Mouse (Mus musculus) heart, postnatal 0 days (tissue): Measurements from ENCODE around the gene Ambra1. TPM values are rescaled to one million over a fixed set of nuclear protein-coding genes. Genes with fewer than 3 reads are reported as not detected.

Experiments
- ATAC-seq: fragments of 200-750 bp; cut with Nextera tagmentation; 2 replicates; pipeline ENCODE4 v1.8.0; 2017; ENCODE audit warnings: low read depth, moderate number of reproducible peaks, moderate library complexity; ENCODE audit not compliant: insufficient read depth
- DNase-seq: peaks from one replicate; pipeline ENCODE4 v3.0.0-alpha.2; 2016; ENCODE audit warnings: low spot score
- H3K27ac ChIP-seq: fragments of 300-500 bp; sonication (generic); 2 replicates; pipeline ENCODE4 v1.5.1; 2014; ENCODE audit warnings: low read depth, mild to moderate bottlenecking
- H3K27me3 ChIP-seq: fragments of 300-500 bp; sonication (generic); 2 replicates; pipeline ENCODE4 v1.6.1; 2014; ENCODE audit warnings: low read length, mixed read lengths; ENCODE audit not compliant: control insufficient read depth, insufficient read depth
- H3K36me3 ChIP-seq: fragments of 300-500 bp; sonication (generic); replicated peaks from 2 replicates; pipeline ENCODE4 v1.6.1; 2014; ENCODE audit warnings: low read length, mixed read lengths; ENCODE audit not compliant: control insufficient read depth, insufficient read depth
- H3K4me1 ChIP-seq: fragments of 300-500 bp; sonication (generic); 2 replicates; pipeline ENCODE4 v1.6.1; 2014; ENCODE audit warnings: antibody characterized with exemption; ENCODE audit not compliant: control insufficient read depth, insufficient read depth
- H3K4me2 ChIP-seq: fragments of 300-500 bp; sonication (generic); 2 replicates; pipeline ENCODE4 v1.6.1; 2014; ENCODE audit warnings: low read depth, mild to moderate bottlenecking, low read length, moderate library complexity
- H3K4me3 ChIP-seq: fragments of 300-500 bp; sonication (generic); 2 replicates; pipeline ENCODE4 v1.5.1; 2014; ENCODE audit warnings: low read depth, low read length
- H3K9ac ChIP-seq: fragments of 300-500 bp; sonication (generic); replicated peaks from 2 replicates; pipeline ENCODE4 v1.6.1; 2014; ENCODE audit warnings: low read depth, low read length, mixed read lengths
- H3K9me3 ChIP-seq: fragments of 300-500 bp; sonication (generic); replicated peaks from 2 replicates; pipeline ENCODE4 v1.6.1; 2016; ENCODE audit warnings: low read length; ENCODE audit not compliant: control insufficient read depth
- CTCF ChIP-seq: IDR thresholded peaks from 2 replicates; pipeline ENCODE4 v1.5.1; 2016; ENCODE audit warnings: antibody characterized with exemption, control low read depth, low read depth
- EP300 ChIP-seq: IDR thresholded peaks from 2 replicates; pipeline ENCODE4 v1.6.1; 2016; ENCODE audit warnings: antibody characterized with exemption, low read depth
- WGBS: fragments of 180-500 bp; shearing (Covaris S2); extraction: QIAGEN DNeasy Blood & Tissue Kit; methylation state at CpG from one replicate; pipeline ENCODE4 v1.1.7; 2014; 5-methylcytosine and 5-hydroxymethylcytosine counted together
- polyA plus RNA-seq: library from polyadenylated mRNA; unstranded; fragments of >200 nt; fragmentation: Nextera tagmentation; extraction: Ambion mirVana; gene quantifications from 2 replicates; pipeline ENCODE4 v1.2.1, GENCODE M21; 2015
- total RNA-seq: library from RNA; depleted of rRNA; stranded (reverse); fragments of >200 nt; gene quantifications from 2 replicates; pipeline ENCODE4 v1.2.3, GENCODE M21; 2014; ENCODE audit warnings: low replicate concordance

Gene Ambra1
- total and polyA plus RNA-seq, 2 experiments from 2014 or later: 5.5 to 14.8 TPM

GRCm38 (mm10) chr2:91791621-91792020, 61.7 kb downstream of the Ambra1 start:
- Histone ChIP-seq H3K4me1 (peaks cover 14% of the 10 kb centered on the region; the same call in 1 of the 2 replicates), H3K36me3 (no peaks in the 10 kb centered on the region), H3K27ac (no peak overlapping the region), H3K9ac (no peak overlapping the region), H3K27me3 (no peaks in the 10 kb centered on the region), H3K4me3 (no peak overlapping the region), H3K9me3 (no peaks in the 10 kb centered on the region), H3K4me2 (no peak overlapping the region)
- no peak for TF ChIP-seq CTCF
- TF ChIP-seq EP300: no peak
- ATAC-seq (no peak), DNase-seq (no peak)
- WGBS: 20% methylated on average over 2 of the region's 2 CpGs

GRCm38 (mm10) chr2:91792346-91792745, 62.4 kb downstream of the Ambra1 start:
- WGBS: 39% methylated on average over 1 of the region's 1 CpGs
- TF ChIP-seq EP300: no peak
- no peak for TF ChIP-seq CTCF

GRCm38 (mm10) chr2:91794466-91794865, 64.5 kb downstream of the Ambra1 start:
- WGBS: 49% methylated on average over 2 of the region's 2 CpGs
- H3K4me1 ChIP-seq: peaks cover 14% of the 10 kb centered on the region; the same call in 1 of the 2 replicates
- no peak overlapping the region for H3K27ac ChIP-seq
- H3K36me3 ChIP-seq: no peaks in the 10 kb centered on the region
- DNase-seq (no peak), ATAC-seq (no peak)
- no peak overlapping the region for H3K4me2 ChIP-seq
- no peak overlapping the region for H3K9ac ChIP-seq
- H3K4me3 ChIP-seq: no peak overlapping the region
- H3K27me3 ChIP-seq: no peaks in the 10 kb centered on the region
- TF ChIP-seq CTCF (no peak), EP300 (no peak)
- H3K9me3 ChIP-seq: no peaks in the 10 kb centered on the region

More at GRCm38 (mm10) chr2:91792346-91792745, 62.4 kb downstream of the Ambra1 start:
- no peak overlapping the region for H3K9ac ChIP-seq
- H3K36me3 ChIP-seq: no peaks in the 10 kb centered on the region
- H3K9me3 ChIP-seq: no peaks in the 10 kb centered on the region
- H3K4me1 ChIP-seq: peaks cover 14% of the 10 kb centered on the region; the same call in 1 of the 2 replicates
- H3K27ac ChIP-seq: no peak overlapping the region
- no peak for DNase-seq
- no peak overlapping the region for H3K4me3 ChIP-seq
- H3K4me2 ChIP-seq: no peak overlapping the region
- no peaks in the 10 kb centered on the region for H3K27me3 ChIP-seq
- no peak for ATAC-seq

GRCm38 (mm10) chr2:91795091-91795490, 65.2 kb downstream of the Ambra1 start:
- Histone ChIP-seq H3K9ac (no peak overlapping the region), H3K36me3 (no peaks in the 10 kb centered on the region), H3K27ac (no peak overlapping the region), H3K4me3 (no peak overlapping the region), H3K9me3 (no peaks in the 10 kb centered on the region), H3K4me1 (peaks cover 14% of the 10 kb centered on the region; the same call in 1 of the 2 replicates), H3K27me3 (no peaks in the 10 kb centered on the region), H3K4me2 (no peak overlapping the region)
- TF ChIP-seq CTCF: no peak
- no peak for TF ChIP-seq EP300
- DNase-seq (no peak), ATAC-seq (no peak)
- 84% methylated on average over 3 of the region's 3 CpGs for WGBS

GRCm38 (mm10) chr2:91811433-91811832, 81.5 kb downstream of the Ambra1 start:
- no peaks in the 10 kb centered on the region for H3K9me3 ChIP-seq
- no peak overlapping the region for H3K27ac ChIP-seq
- H3K36me3 ChIP-seq: peaks cover 22% of the 10 kb centered on the region
- no peak overlapping the region for H3K4me3 ChIP-seq
- H3K4me1 ChIP-seq: no peaks in the 10 kb centered on the region
- no peaks in the 10 kb centered on the region for H3K27me3 ChIP-seq
- TF ChIP-seq CTCF (no peak), EP300 (no peak)
- no peak for ATAC-seq
- whole genome bisulfite sequencing: 90% methylated on average over 6 of the region's 6 CpGs
- DNase-seq: no peak
- H3K4me2 ChIP-seq: no peak overlapping the region
- no peak overlapping the region for H3K9ac ChIP-seq

GRCm38 (mm10) chr2:91816741-91817140, 86.8 kb downstream of the Ambra1 start:
- Histone ChIP-seq H3K9me3 (no peaks in the 10 kb centered on the region), H3K36me3 (peaks cover 4% of the 10 kb centered on the region; the same call in 1 of the 2 replicates), H3K4me2 (no peak overlapping the region), H3K4me3 (no peak overlapping the region), H3K27ac (no peak overlapping the region), H3K4me1 (no peaks in the 10 kb centered on the region), H3K27me3 (no peaks in the 10 kb centered on the region), H3K9ac (no peak overlapping the region)
- DNase-seq (peak; percentile 61), ATAC-seq (no peak)
- no peak for TF ChIP-seq EP300
- TF ChIP-seq CTCF: no peak
